Mouse (Mus musculus): ENCODE data around the gene Trim59.
A peak's percentile ranks its signal among the peaks of the same experiment; 100 is the strongest.
"Not testable (repeated sequence)": the region's sequence is repeated elsewhere in the genome, so short reads cannot be mapped to it uniquely, and the experiment has no call there.

The Trim59 gene

DNA sequence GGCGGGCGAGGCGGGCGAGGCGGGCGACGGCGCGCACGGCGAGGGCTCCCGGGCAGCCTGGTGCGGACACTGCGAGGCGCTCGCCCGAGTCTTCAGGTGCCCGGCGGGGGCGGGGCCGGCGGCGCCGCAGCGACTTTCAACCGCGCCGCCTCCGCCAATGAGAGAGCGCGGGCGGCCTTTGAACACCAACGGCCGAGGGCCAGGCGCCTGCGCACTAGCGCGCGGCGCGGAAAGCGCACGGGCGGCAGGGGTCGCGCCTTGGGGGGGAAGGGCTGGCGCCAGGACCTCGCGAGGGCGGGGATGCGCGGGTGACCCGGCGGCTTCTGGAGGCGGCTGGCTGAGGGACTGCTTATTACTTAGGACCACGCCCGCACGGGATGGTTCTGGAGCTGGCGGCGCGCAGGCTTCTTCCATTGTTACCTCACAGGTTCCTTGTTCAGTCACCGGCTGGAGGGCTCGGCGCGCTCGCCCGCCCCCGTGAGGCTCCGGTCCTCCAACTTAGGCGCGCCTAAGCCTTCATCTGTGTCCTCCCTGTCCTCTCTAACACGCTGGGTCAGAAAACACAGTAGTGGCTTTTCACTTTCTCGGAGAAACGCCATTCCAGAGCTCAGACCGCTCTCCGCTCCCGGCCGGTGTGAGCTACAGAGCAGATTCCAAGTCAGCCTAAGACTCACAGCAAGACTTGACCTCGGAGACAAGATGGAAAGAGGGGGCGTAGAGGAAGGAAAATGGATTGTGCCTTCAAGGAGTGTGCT is at the start of gene Trim59:
Trim59 (minus strand) TSS at position 111 of the 755 bp plus-strand sequence.
- peak; percentile 93 to 97 for DNase-seq (ENCODE audit: inconsistent age in 2 of 2, low spot score in 1 of 2)

DNA sequence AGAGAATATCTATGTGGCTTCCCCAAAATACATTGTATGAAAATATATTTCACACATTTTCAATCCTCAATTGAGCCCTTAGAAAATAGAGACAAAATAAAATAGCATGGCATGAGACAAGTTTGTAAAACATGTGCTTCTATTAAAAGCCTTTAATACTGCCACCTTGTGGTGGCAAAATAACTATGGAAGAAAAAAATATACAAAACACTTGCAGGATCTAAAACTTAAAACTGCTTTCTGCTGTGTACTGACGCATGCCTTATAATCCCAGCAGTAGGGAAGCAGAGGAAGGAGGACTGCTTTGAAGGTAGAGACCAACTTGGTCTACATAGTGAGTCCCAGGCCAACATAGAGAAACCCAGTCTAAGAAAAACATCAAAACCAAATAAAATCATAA is 19.4 kb upstream of the Trim59 start:
- DNase-seq (ENCODE audit: inconsistent age in 2 of 2, low spot score in 1 of 2): no peak

DNA sequence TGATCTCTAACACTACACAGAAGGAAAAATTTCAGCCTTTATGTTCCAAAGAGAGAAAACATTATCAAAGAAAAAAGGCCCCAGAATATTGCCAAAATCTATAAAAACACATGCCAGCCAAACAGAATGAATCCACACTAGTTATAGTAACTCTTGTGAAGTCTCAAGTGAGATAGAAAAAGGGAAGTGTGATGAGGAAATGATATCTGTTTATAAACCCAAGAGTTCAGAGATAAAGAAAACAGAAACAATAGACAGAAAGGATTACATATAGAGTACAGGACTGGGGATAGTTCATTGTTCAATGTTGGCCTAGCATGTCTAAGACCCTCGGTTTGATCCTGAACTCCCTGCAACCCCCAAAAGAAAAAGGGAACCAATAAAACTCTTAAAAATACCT is 18.2 kb upstream of the Trim59 start:
- DNase-seq (ENCODE audit: inconsistent age in 2 of 2, low spot score in 1 of 2): no peak

DNA sequence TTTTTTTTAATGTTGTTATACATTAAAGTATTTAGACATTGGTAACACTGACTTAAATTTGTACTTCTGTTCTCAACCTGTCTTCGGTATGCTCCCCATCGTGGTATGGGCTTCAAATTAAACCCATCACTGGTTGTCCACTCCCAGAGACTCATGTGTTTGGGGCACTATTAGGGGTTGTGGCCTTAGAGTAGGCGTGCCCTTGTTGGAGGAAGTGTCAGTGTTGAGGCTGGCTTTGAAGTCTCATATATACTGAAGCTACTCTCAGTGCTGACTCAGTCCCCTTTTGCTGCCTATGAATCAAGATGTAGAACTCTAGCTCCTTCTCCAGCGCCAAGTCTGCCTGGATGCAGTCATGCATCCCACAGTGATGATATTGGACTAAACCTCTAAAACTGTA is 16.1 kb upstream of the Trim59 start:
- DNase-seq (ENCODE audit: inconsistent age in 2 of 2, low spot score in 1 of 2): no peak

DNA sequence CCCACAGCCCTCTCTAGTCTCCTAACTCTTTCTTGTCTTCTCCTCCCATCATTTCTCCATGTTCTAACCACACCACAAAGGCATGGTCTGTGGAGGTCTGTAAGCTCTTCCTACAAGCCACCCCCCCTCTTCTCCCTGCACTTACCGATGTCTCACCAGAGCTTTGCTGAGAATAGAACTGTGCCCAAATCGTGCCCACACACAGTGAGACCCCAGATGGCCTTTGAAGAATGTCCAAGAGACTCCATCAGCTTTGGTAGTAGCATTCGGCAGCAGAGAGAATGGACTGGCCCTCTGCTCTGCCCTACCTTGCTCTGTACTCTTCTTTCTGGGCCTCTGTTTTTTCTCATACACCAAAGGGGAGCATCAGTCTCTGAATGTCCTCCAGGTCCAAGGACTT is 11.3 kb upstream of the Trim59 start:
- DNase-seq (ENCODE audit: inconsistent age in 2 of 2, low spot score in 1 of 2): no peak

DNA sequence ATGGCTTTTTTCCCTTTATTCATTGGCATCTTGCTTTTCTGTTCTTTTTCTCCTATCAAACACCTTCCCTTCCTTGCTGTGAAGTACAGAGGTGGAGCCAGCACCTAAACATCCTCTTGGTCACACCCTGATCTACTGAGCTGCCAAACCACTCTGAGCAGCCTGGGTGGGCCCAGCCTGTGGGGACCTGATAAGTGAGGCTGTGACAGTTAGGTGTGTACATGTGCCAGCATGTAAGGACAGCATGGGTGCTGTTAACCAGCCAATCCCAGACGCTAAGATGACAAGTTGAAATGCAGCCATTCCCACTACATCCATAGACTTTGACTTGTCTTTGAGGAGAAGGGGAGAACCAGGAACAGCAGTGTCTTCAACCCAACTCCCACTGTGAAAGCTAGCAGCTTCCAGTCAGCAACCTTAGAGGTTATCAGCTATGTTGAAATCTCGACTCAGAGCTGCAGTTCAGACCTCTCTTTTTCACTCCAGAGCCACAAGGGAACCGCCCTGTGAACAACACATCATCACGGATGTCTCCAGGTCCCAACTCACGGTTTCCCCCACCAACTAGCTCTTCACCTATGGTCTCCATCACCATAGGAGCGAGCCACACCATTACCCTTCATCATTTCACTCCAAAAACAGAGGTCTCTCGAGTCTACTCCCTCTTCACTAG is 10.3 kb upstream of the Trim59 start:
- DNase-seq (ENCODE audit: inconsistent age in 2 of 2, low spot score in 1 of 2): no peak

DNA sequence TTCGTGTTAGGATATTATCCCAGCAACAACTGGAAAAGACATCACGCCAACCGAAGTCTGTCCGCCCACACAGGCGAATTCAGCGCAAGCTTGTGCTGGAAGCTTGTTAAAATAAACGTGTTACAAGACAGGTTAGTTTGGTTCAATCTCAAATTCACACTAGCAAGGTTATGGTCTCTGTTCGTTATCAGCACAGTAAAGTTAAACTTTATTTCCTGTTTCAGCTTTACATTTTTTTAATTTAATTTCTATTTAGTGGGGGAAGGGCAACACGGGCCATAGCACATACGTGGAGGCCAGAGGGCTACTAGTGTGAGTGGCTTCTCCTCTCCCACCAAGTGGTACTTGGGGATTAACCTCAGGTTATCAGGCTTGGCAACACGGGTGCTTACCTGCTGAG is 7.3 kb upstream of the Trim59 start:
- DNase-seq (ENCODE audit: inconsistent age in 2 of 2, low spot score in 1 of 2): no peak

DNA sequence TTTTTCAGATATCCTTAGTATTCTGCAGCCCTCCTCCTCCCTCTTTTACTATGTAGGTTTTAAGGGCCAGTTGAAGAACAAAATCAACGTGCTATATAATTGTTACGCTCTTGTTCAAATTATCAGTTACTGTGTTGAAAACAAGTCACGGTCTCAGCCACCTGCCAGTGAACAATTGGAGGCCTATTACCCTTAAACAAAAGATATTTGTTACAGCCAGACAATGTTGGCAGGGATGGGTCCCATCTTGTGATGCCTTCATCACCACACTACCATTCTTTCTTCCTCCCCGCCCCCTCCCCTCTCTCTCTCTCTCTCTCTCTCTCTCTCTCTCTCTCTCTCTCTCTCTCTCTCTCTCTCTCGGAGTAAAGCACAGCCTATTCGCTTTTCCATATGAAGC is 4.5 kb upstream of the Trim59 start:
- no peak for DNase-seq (ENCODE audit: inconsistent age in 2 of 2, low spot score in 1 of 2)

DNA sequence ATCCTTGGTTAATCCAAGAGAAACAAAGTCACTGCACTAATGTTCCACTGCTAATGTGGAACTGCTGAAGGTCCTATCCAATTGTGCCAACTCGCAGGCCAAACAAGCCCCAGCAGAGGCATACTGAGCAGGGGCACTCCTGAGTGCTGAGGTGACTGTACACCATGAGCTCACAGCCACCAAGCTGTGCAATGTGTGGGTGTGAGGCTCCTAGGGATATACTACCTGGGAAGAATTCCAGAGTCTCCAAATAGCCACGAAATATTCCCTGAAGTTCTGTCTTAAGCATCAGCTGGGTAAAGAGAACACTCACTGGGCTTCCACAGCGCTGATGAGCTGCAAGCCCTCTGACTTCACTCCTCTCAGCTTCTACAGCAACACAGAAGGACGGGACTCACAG is 3.1 kb upstream of the Trim59 start:
- no peak for DNase-seq (ENCODE audit: inconsistent age in 2 of 2, low spot score in 1 of 2)

DNA sequence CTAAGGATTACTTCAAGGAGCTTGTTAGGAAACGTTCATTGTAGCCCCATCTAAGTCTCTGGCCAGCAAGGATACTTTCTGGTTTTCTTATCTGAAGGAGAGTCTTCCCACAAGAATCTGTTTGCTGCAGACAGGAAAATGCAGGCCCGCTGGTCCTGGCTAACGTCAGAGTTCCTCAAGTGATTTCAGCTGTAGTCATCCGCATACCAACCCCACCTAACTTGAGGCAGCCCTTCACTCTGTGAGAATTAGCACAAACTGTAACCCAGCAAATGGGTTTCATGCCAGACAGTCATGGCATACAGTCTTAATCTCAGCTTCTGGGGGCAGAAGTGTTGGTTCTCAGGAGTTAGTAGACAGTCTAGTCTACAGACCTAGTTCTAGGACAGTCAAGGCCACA is 2.0 kb upstream of the Trim59 start:
- DNase-seq (ENCODE audit: inconsistent age in 2 of 2, low spot score in 1 of 2): no peak

DNA sequence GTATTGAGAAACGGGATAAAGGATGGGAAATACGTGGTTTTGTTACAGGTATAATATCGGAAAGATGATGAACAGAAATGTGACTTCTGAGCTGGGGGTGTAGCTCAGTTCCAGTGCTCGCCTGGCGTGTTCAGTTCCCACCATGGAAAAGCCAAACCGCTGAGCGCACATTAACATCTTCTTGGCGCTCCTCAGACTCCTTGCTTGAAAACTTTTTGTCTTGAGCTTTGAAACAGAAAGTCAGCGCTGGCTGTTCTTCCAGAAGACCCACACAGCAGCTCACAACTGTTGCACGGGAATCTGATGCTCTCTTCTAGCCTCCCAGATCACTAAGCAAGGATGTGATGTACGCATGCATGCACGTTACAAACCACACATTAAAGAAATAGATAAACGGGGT is 1.2 kb upstream of the Trim59 start:
- no peak for DNase-seq (ENCODE audit: inconsistent age in 2 of 2, low spot score in 1 of 2)

DNA sequence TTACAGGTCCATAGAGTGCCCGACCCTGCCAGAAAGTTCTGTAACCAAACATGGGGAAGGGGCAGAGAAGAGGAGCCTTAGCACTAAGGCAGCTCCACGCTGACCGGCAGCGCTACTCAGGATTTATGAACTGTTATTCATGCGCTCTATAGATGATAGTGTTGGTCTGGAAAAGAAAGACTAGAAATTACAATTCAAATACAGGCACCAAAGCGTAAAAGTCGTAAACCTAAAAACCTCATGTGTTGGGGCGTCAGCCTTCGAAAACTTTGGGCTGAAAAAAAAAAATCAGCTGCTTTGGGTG is 797 bp upstream of the Trim59 start:
- DNase-seq (ENCODE audit: inconsistent age in 2 of 2, low spot score in 1 of 2): no peak

DNA sequence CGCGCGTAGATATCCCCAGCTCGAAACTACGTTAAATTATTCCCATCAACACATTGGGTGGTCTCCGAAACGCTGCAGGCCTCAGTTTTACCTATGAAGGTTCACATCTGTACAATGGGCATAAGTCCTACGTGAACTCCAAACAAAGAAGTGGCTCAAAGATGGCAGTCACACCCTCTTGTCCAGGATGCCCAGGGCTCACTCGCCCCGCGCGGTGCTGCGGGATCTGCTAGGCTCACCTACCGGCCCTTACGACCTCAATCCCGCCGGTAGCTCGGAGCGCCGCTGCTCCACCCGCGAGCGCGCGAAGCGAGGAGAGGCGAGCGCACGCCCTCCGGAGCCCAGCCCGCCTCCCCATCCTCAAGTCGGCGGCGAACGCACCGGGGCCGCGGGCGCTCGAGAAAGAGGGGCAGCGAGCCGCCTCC is 376 bp downstream of the Trim59 start:
- DNase-seq (ENCODE audit: inconsistent age in 2 of 2, low spot score in 1 of 2): no peak

DNA sequence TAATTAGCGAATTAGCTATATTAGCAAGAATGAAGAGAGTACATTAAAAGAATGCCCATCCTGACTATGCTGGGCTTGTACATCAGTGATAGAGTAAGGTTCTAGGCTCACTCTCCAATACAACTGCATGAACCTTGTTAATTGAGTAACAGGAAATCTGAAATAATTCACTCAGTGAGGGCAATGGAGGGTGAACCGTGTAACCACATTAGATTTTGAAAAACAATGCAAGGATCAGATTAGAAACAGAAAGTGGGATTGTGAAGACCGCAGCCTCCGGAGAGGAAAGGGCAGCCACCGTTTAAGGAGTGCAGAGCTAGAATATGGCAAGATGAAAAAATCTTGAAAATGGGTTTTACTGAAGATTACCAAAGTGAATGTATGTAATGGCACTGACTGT is 3.3 kb downstream of the Trim59 start:
- peak in 1 of 2 experiments; percentile 49 for DNase-seq (ENCODE audit: inconsistent age in 2 of 2, low spot score in 1 of 2)

DNA sequence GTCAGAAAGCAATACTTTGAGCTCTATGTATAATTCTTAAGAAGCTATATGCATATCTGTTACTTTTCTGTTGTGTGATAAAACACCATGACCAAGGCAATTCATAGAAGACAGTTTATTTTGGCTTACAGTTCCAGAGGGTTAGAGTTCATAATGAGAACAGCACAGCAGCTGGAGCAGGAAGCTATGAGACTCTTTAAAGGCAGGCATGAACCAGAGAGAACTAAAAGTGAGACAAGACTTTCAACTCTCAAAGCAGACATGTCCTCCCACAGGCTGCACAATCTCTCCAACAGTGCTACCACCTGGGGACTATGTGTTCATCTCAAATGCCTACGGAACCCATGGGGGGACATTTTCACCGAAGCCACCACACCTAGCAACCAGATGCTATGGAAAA is 4.5 kb downstream of the Trim59 start:
- no peak for DNase-seq (ENCODE audit: inconsistent age in 2 of 2, low spot score in 1 of 2)

DNA sequence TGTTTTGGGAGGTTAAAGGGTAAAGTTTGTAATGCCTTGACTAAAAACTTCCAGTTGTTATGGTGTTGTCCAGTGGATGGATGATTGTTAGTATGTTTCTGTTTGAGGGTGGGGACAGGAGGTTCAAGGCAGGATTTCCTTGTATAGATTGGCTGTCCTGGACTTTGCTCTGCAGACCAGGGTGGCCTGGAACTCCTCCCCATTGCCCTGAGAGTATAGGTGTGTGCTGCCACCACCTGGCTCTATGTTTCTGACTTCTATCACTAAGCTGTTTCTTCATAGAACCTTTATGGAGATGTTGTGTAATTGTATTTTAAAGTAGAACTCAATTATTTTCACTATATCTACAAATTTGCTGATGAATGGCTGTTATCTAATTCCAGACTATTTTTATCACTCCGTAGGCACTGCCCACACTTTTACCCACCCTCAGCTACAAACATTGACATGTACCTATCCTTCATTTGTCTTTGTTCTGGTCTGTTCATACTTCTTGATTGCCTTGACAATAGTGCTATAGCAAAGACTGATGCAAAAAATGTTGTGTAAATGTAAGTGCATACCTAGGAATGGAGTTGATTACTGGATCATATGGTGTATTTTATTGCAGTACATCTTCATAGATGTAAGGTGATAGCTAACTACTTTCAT is 18.3 kb downstream of the Trim59 start:
- no peak for DNase-seq (ENCODE audit: inconsistent age in 2 of 2, low spot score in 1 of 2)

DNA sequence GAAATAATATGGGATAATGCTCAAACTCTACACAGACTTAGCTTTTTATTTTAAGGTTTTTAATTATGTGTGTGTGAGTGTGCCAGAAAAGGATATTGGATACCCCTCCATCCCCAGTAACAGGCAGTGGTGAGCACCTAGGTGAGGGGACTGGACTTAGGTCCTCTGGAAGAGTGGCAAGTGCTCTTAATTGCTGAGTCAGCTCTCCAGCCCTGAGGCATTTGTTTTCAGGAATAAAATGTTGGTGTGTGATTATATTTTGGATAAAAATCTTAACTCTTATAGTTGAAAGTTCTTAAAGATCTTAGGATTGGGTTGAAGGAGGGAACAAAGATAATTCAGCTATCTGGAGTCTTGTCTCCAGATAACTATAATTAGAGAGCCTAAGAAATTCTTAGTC is 23.8 kb downstream of the Trim59 start:
- DNase-seq (ENCODE audit: inconsistent age in 2 of 2, low spot score in 1 of 2): no peak

DNA sequence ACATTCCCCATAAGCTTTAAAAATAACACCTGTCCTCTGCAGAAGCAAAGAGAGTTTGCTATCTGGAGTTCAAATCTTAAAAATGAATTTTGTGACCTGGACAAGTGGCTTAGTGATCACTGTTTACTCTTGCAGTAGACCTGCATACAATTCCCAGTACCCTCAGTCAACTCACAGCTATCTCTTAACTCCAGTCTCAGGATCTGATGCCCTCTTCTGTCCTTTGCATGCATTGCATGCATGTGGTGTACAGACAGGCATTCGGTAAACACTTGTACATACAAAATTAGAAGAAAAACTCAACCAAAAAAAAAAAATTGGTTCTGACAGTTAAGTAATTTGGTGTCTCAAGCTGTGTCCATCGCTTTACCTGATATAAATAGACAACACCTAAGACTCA is 24.3 kb downstream of the Trim59 start:
- no peak for DNase-seq (ENCODE audit: inconsistent age in 2 of 2, low spot score in 1 of 2)

DNA sequence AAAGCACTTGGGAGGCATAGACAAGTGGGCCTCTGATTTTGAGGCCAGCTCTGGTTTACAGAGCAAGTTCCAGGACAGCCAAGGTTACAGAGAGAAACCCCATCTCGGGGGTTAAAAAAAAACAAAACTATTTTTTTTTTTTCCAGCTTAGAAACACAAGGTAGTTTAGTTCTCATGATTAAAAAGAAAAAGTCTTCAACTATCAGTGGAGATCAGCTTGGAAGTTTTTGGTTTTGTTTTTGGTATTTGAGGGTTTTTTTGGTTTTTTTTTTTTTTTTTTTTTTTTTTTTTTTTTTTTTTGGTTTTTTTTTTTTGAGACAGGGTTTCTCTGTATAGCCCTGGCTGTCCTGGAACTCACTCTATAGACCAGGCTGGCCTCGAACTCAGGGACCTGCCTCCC is 25.9 kb downstream of the Trim59 start:
- DNase-seq (ENCODE audit: inconsistent age in 2 of 2, low spot score in 1 of 2): not testable (repeated sequence)

DNA sequence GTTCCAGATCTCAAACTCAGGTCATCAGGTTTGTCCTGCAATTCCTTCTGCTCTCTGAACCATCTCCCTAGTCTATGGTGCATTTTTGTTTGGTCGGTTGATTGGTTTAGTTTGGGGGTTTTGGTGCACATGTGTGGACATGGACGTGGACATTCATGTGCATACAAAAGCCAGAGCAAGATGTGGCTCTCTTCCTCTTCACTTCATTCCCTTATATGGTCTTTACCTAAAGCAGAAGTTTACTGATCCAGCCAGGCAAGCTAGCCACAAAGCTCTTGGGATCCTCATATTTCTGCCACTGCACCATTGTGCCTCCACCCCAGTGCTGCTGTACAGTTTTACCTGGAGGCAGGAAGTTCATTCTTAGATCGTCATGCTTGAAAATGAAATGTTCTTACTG is 27.4 kb downstream of the Trim59 start:
- no peak for DNase-seq (ENCODE audit: inconsistent age in 2 of 2, low spot score in 1 of 2)

DNA sequence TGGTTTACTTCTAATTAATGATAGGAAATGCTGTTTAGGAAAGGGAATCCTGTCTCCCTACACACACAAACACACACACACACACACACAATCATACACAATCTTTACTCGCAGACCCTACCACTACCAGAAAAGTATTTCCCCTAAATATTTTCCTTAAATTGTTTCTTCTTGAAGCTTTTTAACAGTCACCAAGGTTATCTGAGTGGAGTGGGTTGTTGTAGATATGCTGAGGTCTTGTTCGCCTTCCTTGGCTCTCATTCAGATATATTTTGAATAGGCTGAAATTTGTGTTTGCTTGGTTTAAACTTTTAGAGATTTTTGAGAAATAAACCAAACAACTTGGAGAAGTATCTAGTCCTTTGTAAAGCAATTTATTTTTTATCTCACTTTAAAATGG is 35.7 kb downstream of the Trim59 start:
- DNase-seq (ENCODE audit: inconsistent age in 2 of 2, low spot score in 1 of 2): peak in 1 of 2 experiments; percentile 60

DNA sequence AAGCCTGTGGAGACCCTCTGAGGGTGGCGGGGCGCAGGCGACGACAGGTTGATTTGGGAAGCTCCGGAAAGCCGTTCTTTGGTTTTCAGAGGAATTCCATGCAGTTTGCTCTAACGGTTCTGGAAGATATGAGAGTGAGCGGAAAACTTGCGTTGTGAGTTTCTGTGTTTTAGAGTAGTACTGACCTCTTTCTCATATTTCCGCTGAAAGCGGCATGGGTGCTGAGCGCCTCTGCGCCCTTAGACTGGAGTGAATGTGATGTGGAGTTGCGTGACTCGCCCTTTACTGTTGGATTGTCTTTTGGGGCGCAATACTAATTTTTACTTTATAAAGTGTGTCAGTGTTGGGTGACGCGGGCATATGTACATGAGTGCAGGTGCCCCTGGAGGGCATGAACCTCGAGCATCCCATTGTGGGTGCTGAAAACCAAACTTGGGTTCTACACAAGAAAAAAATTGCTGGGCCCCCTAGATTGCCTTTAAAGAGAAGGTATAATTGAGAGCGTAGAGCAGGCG is 38.3 kb downstream of the Trim59 start:
- peak in 1 of 2 experiments; percentile 35 for DNase-seq (ENCODE audit: inconsistent age in 2 of 2, low spot score in 1 of 2)

Data from adrenal gland, adult (tissue).